Mouse (Mus musculus) splenic B cell, adult 2 months (primary cell): Measurements from ENCODE around the gene Mrnip.

Experiments
- DNase-seq: peaks from one replicate; pipeline ENCODE4 v3.0.0-alpha.2; 2011; ENCODE audit warnings: low read depth, low spot score
- H3K27me3 ChIP-seq: 2 replicates; pipeline ENCODE4 v1.6.1; 2012; ENCODE audit warnings: mild to moderate bottlenecking, low read length, moderate library complexity, mixed read lengths; ENCODE audit not compliant: control insufficient read depth, poor library complexity, insufficient read depth, severe bottlenecking
- H3K36me3 ChIP-seq: 2 replicates; pipeline ENCODE4 v1.6.1; 2012; ENCODE audit warnings: mild to moderate bottlenecking, low read length, moderate library complexity, mixed read lengths; ENCODE audit not compliant: control insufficient read depth, poor library complexity, insufficient read depth, severe bottlenecking

The Mrnip gene

GRCm38 (mm10) chr11:50233993-50234392, 59.7 kb downstream of the Mrnip start:
- Histone ChIP-seq H3K36me3 (no peaks in the 10 kb centered on the region), H3K27me3 (no peaks in the 10 kb centered on the region)
- peak; percentile 46 for DNase-seq

- no peak for DNase-seq
- Histone ChIP-seq H3K36me3 (no peaks in the 10 kb centered on the region), H3K27me3 (no peaks in the 10 kb centered on the region)
These were observed 60.4 kb downstream of the Mrnip start for GRCm38 (mm10) chr11:50234606-50235005.

GRCm38 (mm10) chr11:50236540-50236936, 62.3 kb downstream of the Mrnip start:
- Histone ChIP-seq H3K27me3 (no peaks in the 10 kb centered on the region), H3K36me3 (no peaks in the 10 kb centered on the region)
- DNase-seq = peak; percentile 95

- no peaks in the 10 kb centered on the region for H3K27me3 ChIP-seq
- no peaks in the 10 kb centered on the region for H3K36me3 ChIP-seq
- DNase-seq = peak; percentile 52
These were observed 62.9 kb downstream of the Mrnip start for GRCm38 (mm10) chr11:50236937-50237835.

GRCm38 (mm10) chr11:50238324-50238723, 64.1 kb downstream of the Mrnip start, which contains the start of gene Ltc4s:
TSS of gene Ltc4s (minus strand) at chr11:50238616.
- Histone ChIP-seq H3K36me3 (no peaks in the 10 kb centered on the region), H3K27me3 (no peaks in the 10 kb centered on the region)
- DNase-seq = no peak

- DNase-seq = no peak
- Histone ChIP-seq H3K27me3 (no peaks in the 10 kb centered on the region), H3K36me3 (no peaks in the 10 kb centered on the region)
These were observed 64.9 kb downstream of the Mrnip start for GRCm38 (mm10) chr11:50238821-50239791.

GRCm38 (mm10) chr11:50240235-50240911, 66.1 kb downstream of the Mrnip start:
- DNase-seq = no peak
- H3K27me3 ChIP-seq = no peaks in the 10 kb centered on the region
- no peaks in the 10 kb centered on the region for H3K36me3 ChIP-seq

- H3K27me3 ChIP-seq = no peaks in the 10 kb centered on the region
- no peaks in the 10 kb centered on the region for H3K36me3 ChIP-seq
- peak; percentile 68 for DNase-seq
These were observed 69.7 kb downstream of the Mrnip start for GRCm38 (mm10) chr11:50243926-50244325.

- Histone ChIP-seq H3K36me3 (no peaks in the 10 kb centered on the region), H3K27me3 (no peaks in the 10 kb centered on the region)
- no peak for DNase-seq
These were observed 71.0 kb downstream of the Mrnip start for GRCm38 (mm10) chr11:50245269-50245668.

- DNase-seq = no peak
- no peaks in the 10 kb centered on the region for H3K27me3 ChIP-seq
- no peaks in the 10 kb centered on the region for H3K36me3 ChIP-seq
These were observed 74.4 kb downstream of the Mrnip start for GRCm38 (mm10) chr11:50248473-50249171.
